Mouse (Mus musculus) liver, postnatal 0 days (tissue): Measurements from ENCODE around the gene Gm5089.

Experiments
- CTCF ChIP-seq: sonication (generic); IDR thresholded peaks from 2 replicates; pipeline ENCODE4 v1.5.1; 2016; ENCODE audit warnings: antibody characterized with exemption, low read depth
- EP300 ChIP-seq: IDR thresholded peaks from 2 replicates; pipeline ENCODE4 v1.6.1; 2016; ENCODE audit warnings: antibody characterized with exemption, low read depth, mild to moderate bottlenecking

- TF ChIP-seq CTCF (no peak), EP300 (no peak)
These were observed 63.1 kb downstream of the Gm5089 start for GRCm38 (mm10) chr14:122387781-122388180.
